Mouse (Mus musculus) cerebellum, adult (tissue): Measurements from ENCODE around the gene Ring1.
"Not testable (repeated sequence)": the region's sequence is repeated elsewhere in the genome, so short reads cannot be mapped to it uniquely, and the experiment has no call there.

Source experiments
- ATAC-seq: cut with Nextera tagmentation; 2 replicates; pipeline ENCODE4 v1.9.2; 2017; ENCODE audit warnings: mild to moderate bottlenecking, moderate library complexity, mixed read lengths; ENCODE audit not compliant: insufficient number of reproducible peaks, low FRiP score, low TSS enrichment

Ring1 gene

GRCm38 (mm10) chr17:34029150-34029889 is 4.8 kb upstream of the Ring1 start:
- no peak for ATAC-seq

GRCm38 (mm10) chr17:34028501-34029149 is 4.1 kb upstream of the Ring1 start:
- no peak for ATAC-seq

- ATAC-seq = peak; percentile 32; the same call in 1 of the 2 replicates
These were observed 3.3 kb upstream of the Ring1 start, which contains the start of gene H2-Ke6 for GRCm38 (mm10) chr17:34027656-34028223. Gene H2-Ke6 (minus strand): TSS chr17:34028060.

GRCm38 (mm10) chr17:34026917-34027655 is 2.6 kb upstream of the Ring1 start:
- no peak for ATAC-seq

- ATAC-seq = no peak
These were observed 1.7 kb upstream of the Ring1 start for GRCm38 (mm10) chr17:34026221-34026620.

- ATAC-seq = no peak
These were observed 1.3 kb upstream of the Ring1 start for GRCm38 (mm10) chr17:34025756-34026151.

GRCm38 (mm10) chr17:34024861-34025755 is 628 bp upstream of the Ring1 start:
- no peak for ATAC-seq

GRCm38 (mm10) chr17:34023678-34024077 is 802 bp downstream of the Ring1 start:
- ATAC-seq = no peak

GRCm38 (mm10) chr17:34022987-34023386 is 1.5 kb downstream of the Ring1 start:
- ATAC-seq = no peak

- ATAC-seq = no peak
These were observed 2.1 kb downstream of the Ring1 start for GRCm38 (mm10) chr17:34022414-34022783.

- no peak for ATAC-seq
These were observed 2.7 kb downstream of the Ring1 start for GRCm38 (mm10) chr17:34021539-34022413.

- ATAC-seq = no peak
These were observed 11.0 kb downstream of the Ring1 start for GRCm38 (mm10) chr17:34013436-34013835.

- ATAC-seq = no peak
These were observed 14.3 kb downstream of the Ring1 start for GRCm38 (mm10) chr17:34010156-34010555.

- ATAC-seq = no peak
These were observed 17.9 kb downstream of the Ring1 start for GRCm38 (mm10) chr17:34006570-34006969.

GRCm38 (mm10) chr17:34003426-34003825 is 21.1 kb downstream of the Ring1 start:
- no peak for ATAC-seq

GRCm38 (mm10) chr17:34000796-34001195 is 23.7 kb downstream of the Ring1 start:
- not testable (repeated sequence) for ATAC-seq

- ATAC-seq = peak; percentile 81; the same call in 1 of the 2 replicates
These were observed 24.3 kb downstream of the Ring1 start, which contains the start of gene H2-K1 for GRCm38 (mm10) chr17:34000150-34000537. Gene H2-K1 (minus strand): TSS chr17:34000347.

- ATAC-seq = no peak
These were observed 24.9 kb downstream of the Ring1 start for GRCm38 (mm10) chr17:33999341-34000149.
